Mouse (Mus musculus) kidney, postnatal 0 days (tissue): ENCODE measurements around the gene Car9. TPM values are rescaled to one million over a fixed set of nuclear protein-coding genes. Genes with fewer than 3 reads are reported as not detected.
"Not testable (repeated sequence)": the region's sequence is repeated elsewhere in the genome, so short reads cannot be mapped to it uniquely, and the experiment has no call there.

Experiments used
- ATAC-seq: fragments of 200-750 bp; cut with Nextera tagmentation; replicated peaks from 2 replicates; pipeline ENCODE4 v1.8.0; 2017; ENCODE audit warnings: low read depth, moderate number of reproducible peaks, moderate TSS enrichment, moderate library complexity; ENCODE audit not compliant: low FRiP score
- DNase-seq: peaks from one replicate; pipeline ENCODE4 v3.0.0-alpha.2; 2016; ENCODE audit warnings: low spot score
- H3K27ac ChIP-seq: fragments of 300-500 bp; sonication (generic); 2 replicates; pipeline ENCODE4 v1.5.1; 2014; ENCODE audit warnings: mild to moderate bottlenecking
- H3K27me3 ChIP-seq: fragments of 300-500 bp; sonication (generic); 2 replicates; pipeline ENCODE4 v1.6.1; 2014; ENCODE audit warnings: low read length, mixed read lengths; ENCODE audit not compliant: insufficient read depth
- H3K36me3 ChIP-seq: fragments of 300-500 bp; sonication (generic); 2 replicates; pipeline ENCODE4 v1.6.1; 2014; ENCODE audit warnings: low read length, mixed read lengths; ENCODE audit not compliant: insufficient read depth
- H3K4me1 ChIP-seq: fragments of 300-500 bp; sonication (generic); replicated peaks from 2 replicates; pipeline ENCODE4 v1.6.1; 2014; ENCODE audit warnings: antibody characterized with exemption, low read length, mixed read lengths; ENCODE audit not compliant: insufficient read depth
- H3K4me2 ChIP-seq: fragments of 300-500 bp; sonication (generic); 2 replicates; pipeline ENCODE4 v1.6.1; 2014; ENCODE audit warnings: mild to moderate bottlenecking, low read length, moderate library complexity, mixed read lengths
- H3K4me3 ChIP-seq: fragments of 300-500 bp; sonication (generic); replicated peaks from 2 replicates; pipeline ENCODE4 v1.5.1; 2014; ENCODE audit warnings: low read depth, low read length
- H3K9ac ChIP-seq: fragments of 300-500 bp; sonication (generic); 2 replicates; pipeline ENCODE4 v1.6.1; 2014; ENCODE audit warnings: low read depth, low read length
- H3K9me3 ChIP-seq: fragments of 300-500 bp; sonication (generic); replicated peaks from 2 replicates; pipeline ENCODE4 v1.6.1; 2016; ENCODE audit warnings: low read length, inconsistent platforms, mixed read lengths
- CTCF ChIP-seq: IDR thresholded peaks from 2 replicates; pipeline ENCODE4 v1.5.1; 2016; ENCODE audit warnings: antibody characterized with exemption, low read depth, mild to moderate bottlenecking, moderate library complexity
- WGBS: fragments of 180-500 bp; shearing (Covaris S2); extraction: QIAGEN DNeasy Blood & Tissue Kit; methylation state at CpG from one replicate; pipeline ENCODE4 v1.1.7; 2014; 5-methylcytosine and 5-hydroxymethylcytosine counted together
- polyA plus RNA-seq: library from polyadenylated mRNA; unstranded; fragments of >200 nt; fragmentation: Nextera tagmentation; extraction: Ambion mirVana; gene quantifications from 2 replicates; pipeline ENCODE4 v1.2.1, GENCODE M21; 2015

Gene Car9
- polyA plus RNA-seq, 1 experiment from 2014 or later, result 1.3 TPM

GRCm38 (mm10) chr4:43547160-43547559, 40.4 kb downstream of the Car9 start:
- no peak overlapping the region for H3K4me3 ChIP-seq
- no peak for DNase-seq
- no peaks in the 10 kb centered on the region for H3K27me3 ChIP-seq
- no peak overlapping the region for H3K9ac ChIP-seq
- no peaks in the 10 kb centered on the region for H3K9me3 ChIP-seq
- WGBS, result 96% methylated on average over 8 of the region's 8 CpGs
- TF ChIP-seq CTCF, result no peak
- H3K4me2 ChIP-seq, result no peak overlapping the region
- no peak for ATAC-seq
- H3K27ac ChIP-seq, result no peak overlapping the region
- H3K4me1 ChIP-seq, result no peaks in the 10 kb centered on the region
- peaks cover 93% of the 10 kb centered on the region for H3K36me3 ChIP-seq

GRCm38 (mm10) chr4:43549055-43549454, 42.3 kb downstream of the Car9 start:
- no peak overlapping the region for H3K27ac ChIP-seq
- no peaks in the 10 kb centered on the region for H3K9me3 ChIP-seq
- no peak overlapping the region for H3K9ac ChIP-seq
- ATAC-seq (no peak), DNase-seq (no peak)
- no peak overlapping the region for H3K4me3 ChIP-seq
- H3K4me1 ChIP-seq, result no peaks in the 10 kb centered on the region
- no peak overlapping the region for H3K4me2 ChIP-seq
- peaks cover 93% of the 10 kb centered on the region for H3K36me3 ChIP-seq
- WGBS, result 87% methylated on average over 12 of the region's 12 CpGs
- TF ChIP-seq CTCF, result no peak
- H3K27me3 ChIP-seq, result no peaks in the 10 kb centered on the region

GRCm38 (mm10) chr4:43551854-43552253, 45.1 kb downstream of the Car9 start:
- not testable (repeated sequence) for ATAC-seq, H3K4me1 ChIP-seq, H3K4me2 ChIP-seq, H3K27ac ChIP-seq, H3K9me3 ChIP-seq, H3K4me3 ChIP-seq, DNase-seq, H3K9ac ChIP-seq, H3K27me3 ChIP-seq
- TF ChIP-seq CTCF, result peak; percentile 37; the same call in 1 of the 2 replicates
- H3K36me3 ChIP-seq, result peaks cover 91% of the 10 kb centered on the region
- WGBS, result 87% methylated on average over 6 of the region's 6 CpGs

- 64% methylated on average over 5 of the region's 5 CpGs for WGBS
- Histone ChIP-seq H3K4me1 (peaks cover 1% of the 10 kb centered on the region; the same call in 1 of the 2 replicates), H3K9me3 (no peaks in the 10 kb centered on the region), H3K4me2 (no peak overlapping the region), H3K4me3 (no peak overlapping the region), H3K36me3 (peaks cover 85% of the 10 kb centered on the region), H3K27ac (no peak overlapping the region), H3K27me3 (no peaks in the 10 kb centered on the region), H3K9ac (no peak overlapping the region)
- no peak for TF ChIP-seq CTCF
- ATAC-seq, result no peak
- no peak for DNase-seq
These were observed 45.7 kb downstream of the Car9 start for GRCm38 (mm10) chr4:43552437-43552836.

- Histone ChIP-seq H3K4me2 (no peak overlapping the region), H3K27me3 (no peaks in the 10 kb centered on the region), H3K9me3 (no peaks in the 10 kb centered on the region), H3K27ac (no peak overlapping the region), H3K9ac (no peak overlapping the region), H3K4me3 (no peak overlapping the region), H3K4me1 (peaks cover 16% of the 10 kb centered on the region), H3K36me3 (peaks cover 71% of the 10 kb centered on the region)
- ATAC-seq (no peak), DNase-seq (no peak)
- no peak for TF ChIP-seq CTCF
These were observed 47.1 kb downstream of the Car9 start for GRCm38 (mm10) chr4:43553891-43554290.

GRCm38 (mm10) chr4:43555926-43556325, 49.2 kb downstream of the Car9 start:
- H3K9ac ChIP-seq, result no peak overlapping the region
- DNase-seq, result no peak
- peaks cover 35% of the 10 kb centered on the region for H3K4me1 ChIP-seq
- no peaks in the 10 kb centered on the region for H3K9me3 ChIP-seq
- H3K27me3 ChIP-seq, result no peaks in the 10 kb centered on the region
- H3K36me3 ChIP-seq, result peaks cover 51% of the 10 kb centered on the region
- ATAC-seq, result no peak
- H3K27ac ChIP-seq, result no peak overlapping the region
- no peak for TF ChIP-seq CTCF
- no peak overlapping the region for H3K4me3 ChIP-seq
- H3K4me2 ChIP-seq, result no peak overlapping the region
- WGBS, result 93% methylated on average over 7 of the region's 7 CpGs

- no peak; the same call in 1 of the 2 replicates for ATAC-seq
- Histone ChIP-seq H3K27me3 (no peaks in the 10 kb centered on the region), H3K4me1 (peaks cover 39% of the 10 kb centered on the region), H3K9ac (peak overlapping the region; percentile 43; the same call in 1 of the 2 replicates), H3K36me3 (peaks cover 35% of the 10 kb centered on the region), H3K4me3 (peak overlapping the region; percentile 11), H3K4me2 (peak overlapping the region; percentile 79), H3K9me3 (no peaks in the 10 kb centered on the region), H3K27ac (peak overlapping the region; percentile 99)
- WGBS, result 19% methylated on average over 5 of the region's 5 CpGs
- no peak for TF ChIP-seq CTCF
- peak; percentile 92 for DNase-seq
These were observed 51.4 kb downstream of the Car9 start for GRCm38 (mm10) chr4:43558028-43558630.
